Mouse (Mus musculus) ES-CJ7 (cell line): ENCODE results near the gene Fxyd5.

Experiments
- DNase-seq: peaks from one replicate; pipeline ENCODE4 v3.0.0; 2011; ENCODE audit warnings: low read depth, low spot score

Fxyd5 gene

DNA sequence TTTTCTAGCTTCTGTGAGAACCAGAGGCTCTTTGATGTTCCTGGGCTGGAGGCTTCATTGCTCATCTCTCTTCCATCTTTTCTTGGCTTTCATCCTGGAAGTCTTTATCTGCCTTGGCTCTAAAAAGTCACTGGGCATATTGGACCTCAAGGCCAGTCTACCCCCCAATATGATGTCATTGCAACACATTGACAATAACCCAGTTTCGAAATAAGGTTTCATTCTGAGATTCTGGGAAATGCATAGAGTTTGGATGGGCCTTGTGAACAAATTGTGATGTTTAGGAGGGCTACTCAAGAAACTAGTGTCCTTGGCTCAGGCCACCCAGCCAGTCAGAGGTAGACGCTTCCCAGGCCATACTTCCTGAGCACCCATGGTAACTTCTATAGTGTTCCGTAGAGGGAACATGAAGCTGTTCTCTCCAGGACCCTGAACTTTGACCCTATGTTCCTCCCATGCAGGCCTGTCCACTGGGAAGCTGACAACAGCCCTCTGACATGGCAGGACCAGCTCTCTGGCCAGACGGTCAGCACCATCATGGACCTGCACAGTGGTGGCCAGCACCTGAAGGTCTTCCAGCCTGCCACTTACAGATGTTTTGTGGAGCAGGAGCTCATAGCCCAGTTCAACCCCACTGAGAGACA is 53.6 kb downstream of the Fxyd5 start:
- no peak for DNase-seq

- no peak for DNase-seq
Measured at GRCm38 (mm10) chr7:30985357-30985756, 56.9 kb downstream of the Fxyd5 start.
